Mouse (Mus musculus) pancreas, adult 10 weeks (tissue): ENCODE results near the gene 4933427I04Rik. TPM values are rescaled to one million over a fixed set of nuclear protein-coding genes. Genes with fewer than 3 reads are reported as not detected.

Experiments used
- polyA plus RNA-seq: library from polyadenylated mRNA; stranded (reverse); fragments of 350-450 nt; fragmentation: Illumina TruSeq; extraction: RNeasy Lipid Tissue Mini Kit (QIAGEN cat#74804); gene quantifications from one replicate; pipeline ENCODE4 v1.2.3, GENCODE M21; 2015; ENCODE audit warnings: low read depth, low replicate concordance; ENCODE audit not compliant: insufficient read depth

4933427I04Rik gene
- polyA plus RNA-seq: not detected

GRCm38 (mm10) chr4:123859379-123859778, at the start of gene 4933427I04Rik:
TSS of gene 4933427I04Rik (plus strand) at chr4:123859679.

GRCm38 (mm10) chr4:123904333-123905125, 45.0 kb downstream of the 4933427I04Rik start, which contains the start of gene Mycbp:
TSS of gene Mycbp (plus strand) at chr4:123904832.

Other genes with a start within 250 kb of the 4933427I04Rik start
- 47.3 TPM for gene Macf1, start 175.3 kb upstream of the 4933427I04Rik start, polyA plus RNA-seq
- 56.7 TPM for gene Ndufs5, start 141.5 kb upstream of the 4933427I04Rik start, polyA plus RNA-seq
- 8.7 TPM for gene Akirin1, start 109.3 kb upstream of the 4933427I04Rik start, polyA plus RNA-seq
- gene Rhbdl2, start 71.8 kb upstream of the 4933427I04Rik start, polyA plus RNA-seq: 1.8 TPM
- gene Mycbp, start 45.2 kb downstream of the 4933427I04Rik start, polyA plus RNA-seq: 7.3 TPM
- 11.0 TPM for gene Rragc, start 57.8 kb downstream of the 4933427I04Rik start, polyA plus RNA-seq
- not detected for gene 4930535I16Rik, start 58.3 kb downstream of the 4933427I04Rik start, polyA plus RNA-seq